Mouse (Mus musculus) stomach, embryonic 15.5 days (tissue): Measurements from ENCODE around the gene Tmem220. TPM values are rescaled to one million over a fixed set of nuclear protein-coding genes. Genes with fewer than 3 reads are reported as not detected.

ENCODE experiments used
- ATAC-seq: fragments of 200-750 bp; cut with Nextera tagmentation; 2 replicates; pipeline ENCODE4 v1.8.0; 2017; ENCODE audit warnings: low read depth, moderate number of reproducible peaks, moderate TSS enrichment; ENCODE audit not compliant: insufficient read depth, low FRiP score
- H3K27ac ChIP-seq: fragments of 300-500 bp; sonication (generic); 2 replicates; pipeline ENCODE4 v1.5.1; 2015; ENCODE audit warnings: mild to moderate bottlenecking, inconsistent platforms
- H3K27me3 ChIP-seq: fragments of 300-500 bp; sonication (generic); replicated peaks from 2 replicates; pipeline ENCODE4 v1.6.1; 2015; ENCODE audit warnings: inconsistent platforms
- H3K36me3 ChIP-seq: fragments of 300-500 bp; sonication (generic); 2 replicates; pipeline ENCODE4 v1.6.1; 2015; ENCODE audit warnings: inconsistent platforms
- H3K4me1 ChIP-seq: fragments of 300-500 bp; sonication (generic); 2 replicates; pipeline ENCODE4 v1.6.1; 2015; ENCODE audit warnings: inconsistent platforms
- H3K4me2 ChIP-seq: fragments of 300-500 bp; sonication (generic); 2 replicates; pipeline ENCODE4 v1.6.1; 2015; ENCODE audit warnings: mild to moderate bottlenecking, inconsistent platforms
- H3K4me3 ChIP-seq: fragments of 300-500 bp; sonication (generic); replicated peaks from 2 replicates; pipeline ENCODE4 v1.5.1; 2015; ENCODE audit warnings: inconsistent platforms
- H3K9ac ChIP-seq: fragments of 300-500 bp; sonication (generic); 2 replicates; pipeline ENCODE4 v1.6.1; 2015; ENCODE audit warnings: inconsistent platforms
- H3K9me3 ChIP-seq: fragments of 300-500 bp; sonication (generic); 2 replicates; pipeline ENCODE4 v1.6.1; 2016; ENCODE audit warnings: inconsistent platforms
- WGBS: fragments of 180-500 bp; shearing (Covaris S2); methylation state at CpG from one replicate; pipeline ENCODE4 v1.1.7; 2015; 5-methylcytosine and 5-hydroxymethylcytosine counted together
- polyA plus RNA-seq: library from polyadenylated mRNA; unstranded; fragments of >200 nt; fragmentation: Nextera tagmentation; extraction: Ambion mirVana; gene quantifications from 2 replicates; pipeline ENCODE4 v1.2.1, GENCODE M21; 2015

Gene Tmem220
- polyA plus RNA-seq: 1.7 and 2.5 TPM in 2 replicates

DNA sequence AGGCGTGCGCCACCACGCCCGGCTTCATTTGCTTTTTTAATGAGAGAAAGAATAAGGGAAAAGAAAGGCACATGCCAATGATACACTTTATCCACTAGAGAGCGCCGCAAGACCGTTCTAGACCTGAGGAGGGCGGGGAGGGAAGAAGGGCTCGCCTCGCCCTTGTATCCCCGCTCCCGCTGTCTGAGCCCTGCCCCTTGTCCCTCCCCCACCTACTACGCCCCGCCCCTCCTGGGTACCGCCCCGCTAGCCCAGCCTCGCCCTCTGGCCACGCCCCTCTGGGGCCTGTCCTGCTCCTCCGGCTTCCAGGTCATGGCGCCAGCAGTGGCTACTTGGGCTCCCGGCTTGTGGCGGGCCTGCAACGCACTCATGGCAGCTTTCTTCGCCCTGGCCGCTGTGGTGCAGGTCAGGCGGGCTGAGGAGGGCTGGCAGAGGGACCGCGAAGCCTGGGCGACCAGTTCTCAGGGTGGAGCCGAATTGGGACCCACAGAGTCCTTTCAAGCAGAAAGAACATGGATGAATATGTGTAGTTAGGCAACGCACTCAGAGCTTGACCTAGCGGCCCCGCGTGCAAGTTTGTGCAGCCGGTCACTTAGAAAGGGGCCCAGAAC lies at the start of gene Tmem220:
TSS of gene Tmem220 (plus strand) at position 288 of the 611 bp plus-strand sequence.
- Histone ChIP-seq H3K9ac (peak within 1 kb of the TSS; percentile 41; the same call in 1 of the 2 replicates), H3K36me3 (no peaks in the 10 kb centered on the region), H3K4me2 (peak within 1 kb of the TSS; percentile 87), H3K27me3 (no peaks in the 10 kb centered on the region), H3K27ac (no peak within 1 kb of the TSS), H3K4me1 (peaks cover 3% of the 10 kb centered on the region; the same call in 1 of the 2 replicates), H3K4me3 (peak within 1 kb of the TSS; percentile 60), H3K9me3 (no peaks in the 10 kb centered on the region)
- ATAC-seq: peak; percentile 99
- WGBS: 1% methylated on average over 31 of the region's 35 CpGs

DNA sequence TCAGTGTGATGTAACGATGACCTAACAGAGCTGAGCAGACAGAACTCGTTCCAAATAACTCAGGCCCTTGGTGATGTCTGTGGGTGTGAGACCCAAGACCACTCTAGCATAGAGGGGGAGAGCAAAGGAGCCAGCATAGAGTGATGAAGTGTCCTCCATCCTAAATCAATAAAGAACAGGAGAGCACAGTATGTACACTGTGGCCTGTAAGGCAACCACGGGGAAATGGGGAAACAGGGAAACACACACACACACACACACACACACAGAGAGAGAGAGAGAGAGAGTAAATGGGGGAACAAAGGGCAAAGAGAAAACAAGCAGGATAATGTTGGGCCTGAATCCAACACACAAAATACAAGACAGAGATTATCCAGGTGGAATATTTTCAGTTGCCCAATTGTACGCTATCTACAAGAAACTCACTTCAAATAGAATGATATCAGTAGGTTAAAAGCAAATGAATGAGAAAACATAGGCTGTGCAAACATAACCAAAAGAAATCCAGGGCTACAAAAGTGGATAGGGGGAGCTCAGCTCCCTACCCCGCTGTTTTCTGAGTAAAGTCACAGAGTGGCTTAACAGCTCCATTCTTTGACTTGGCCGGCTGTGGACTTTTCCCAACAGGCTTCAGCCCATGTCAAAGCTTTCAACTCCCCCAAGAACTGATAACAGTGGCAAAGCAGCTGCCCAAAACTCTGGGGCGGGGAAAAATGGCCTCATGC lies 49.2 kb upstream of the Tmem220 start:
- H3K27me3 ChIP-seq: no peaks in the 10 kb centered on the region
- no peak overlapping the region for H3K27ac ChIP-seq
- no peaks in the 10 kb centered on the region for H3K9me3 ChIP-seq
- H3K4me3 ChIP-seq: no peak overlapping the region
- ATAC-seq: peak; percentile 87
- H3K36me3 ChIP-seq: no peaks in the 10 kb centered on the region
- H3K9ac ChIP-seq: no peak overlapping the region
- 75% methylated on average over 7 of the region's 7 CpGs for WGBS
- H3K4me1 ChIP-seq: 0 out of 2 replicates have a peak, but pooled peaks cover 4% of the 10 kb centered on the region
- H3K4me2 ChIP-seq: no peak overlapping the region

DNA sequence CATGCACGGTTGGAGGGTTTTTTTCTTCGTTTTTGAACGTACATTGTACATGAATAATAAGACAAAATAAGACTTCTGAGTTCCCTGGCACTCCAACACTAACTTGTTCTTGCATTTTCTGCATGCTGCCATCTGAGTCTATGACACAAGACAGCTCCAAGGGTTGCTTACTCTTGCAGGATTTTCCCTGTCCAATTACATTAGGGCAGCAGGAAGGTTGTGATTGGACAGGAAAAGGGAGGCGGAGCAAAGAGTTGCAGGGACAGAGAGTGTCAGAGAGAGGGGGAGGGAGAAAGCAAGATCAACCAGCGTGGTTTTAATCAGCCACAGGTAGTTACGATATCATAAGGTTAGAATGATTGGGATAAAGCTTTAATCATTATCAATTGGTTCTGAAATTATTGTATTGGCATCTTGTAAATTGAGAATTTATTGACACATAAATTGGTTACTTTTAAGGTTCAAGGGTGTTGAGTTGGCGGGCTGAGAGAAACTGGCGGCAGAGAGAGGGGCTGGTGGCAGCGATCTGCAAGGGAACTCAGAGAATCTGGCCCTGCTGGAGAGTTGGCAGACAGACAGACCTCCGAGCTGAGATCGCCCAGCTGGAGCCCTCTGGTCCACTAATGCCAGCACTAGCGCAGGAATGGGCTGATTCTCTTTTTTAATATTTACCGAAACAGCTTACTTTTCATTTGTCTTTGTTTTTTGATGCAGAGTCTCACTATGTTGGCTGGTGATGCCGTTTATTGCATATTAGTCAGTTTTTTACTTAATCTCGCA lies 43.4 kb upstream of the Tmem220 start:
- Histone ChIP-seq H3K4me3 (no peak overlapping the region), H3K27me3 (no peaks in the 10 kb centered on the region), H3K4me2 (no peak overlapping the region), H3K4me1 (peaks cover 21% of the 10 kb centered on the region), H3K9ac (no peak overlapping the region), H3K36me3 (no peaks in the 10 kb centered on the region), H3K9me3 (no peaks in the 10 kb centered on the region), H3K27ac (no peak overlapping the region)
- ATAC-seq: no peak
- 69% methylated on average over 15 of the region's 15 CpGs for WGBS

DNA sequence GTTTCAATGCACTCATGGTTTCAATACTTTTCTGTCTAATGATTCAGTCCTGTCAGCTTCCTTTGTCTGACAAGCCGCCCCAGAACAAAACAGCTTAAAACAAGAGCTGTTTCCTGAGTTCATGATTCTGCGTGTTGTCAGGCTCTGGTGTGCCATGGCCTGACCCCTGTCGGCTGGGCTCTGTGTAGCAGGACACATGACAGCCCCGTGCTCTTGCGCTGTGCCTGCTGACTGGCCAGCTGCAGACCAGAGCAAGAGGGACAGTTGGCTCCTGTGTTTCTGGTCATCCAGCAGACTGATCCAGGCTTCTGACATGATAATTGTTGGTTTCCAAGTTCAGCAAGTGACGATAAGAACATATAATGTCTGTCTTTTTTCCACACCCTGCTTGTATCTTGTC lies 42.2 kb upstream of the Tmem220 start:
- no peak for ATAC-seq
- H3K36me3 ChIP-seq: no peaks in the 10 kb centered on the region

DNA sequence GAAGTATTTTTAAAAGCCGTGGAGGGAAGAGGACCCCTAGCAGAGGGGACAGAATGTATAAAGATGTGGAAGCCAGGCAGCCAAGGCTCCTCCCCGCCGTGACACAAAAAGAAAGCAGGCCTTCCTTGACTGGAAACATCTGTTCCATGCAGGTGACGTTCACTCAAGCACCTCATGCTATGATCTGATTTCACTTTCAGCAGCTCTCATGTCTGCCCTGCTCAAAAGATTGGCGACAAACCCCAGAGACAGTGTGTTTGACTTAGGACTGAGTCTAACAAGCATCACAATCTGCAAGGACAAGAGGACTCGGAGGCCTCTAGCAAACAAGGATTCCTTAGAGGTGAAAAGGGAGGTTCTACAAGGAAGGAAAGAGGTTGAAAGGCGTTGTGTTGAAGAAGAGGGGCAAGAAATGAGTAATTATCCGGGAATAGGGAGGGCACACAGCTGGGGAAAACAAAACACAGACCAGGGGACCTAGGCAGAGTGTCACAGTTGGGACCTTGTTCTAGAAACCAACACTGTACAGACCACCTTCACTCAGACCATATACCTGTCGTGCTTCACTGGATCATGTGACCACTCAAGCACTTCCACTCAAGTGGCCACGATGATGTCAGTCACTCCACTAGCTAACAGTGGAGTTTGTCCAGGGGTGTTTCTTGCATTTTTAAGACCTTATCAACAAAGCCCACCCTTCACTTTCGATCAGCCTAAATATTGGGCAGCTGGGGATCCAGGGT lies 41.4 kb upstream of the Tmem220 start:
- ATAC-seq: 0 out of 2 replicates have a peak, but pooled peaks have one; percentile 16
- H3K4me1 ChIP-seq: peaks cover 21% of the 10 kb centered on the region
- WGBS: 45% methylated on average over 11 of the region's 11 CpGs

More for the DNA sequence above, 42.2 kb upstream of the Tmem220 start:
- no peak overlapping the region for H3K4me2 ChIP-seq
- peaks cover 21% of the 10 kb centered on the region for H3K4me1 ChIP-seq
- H3K27ac ChIP-seq: peak overlapping the region; percentile 41
- H3K4me3 ChIP-seq: no peak overlapping the region
- H3K9me3 ChIP-seq: no peaks in the 10 kb centered on the region
- 29% methylated on average over 6 of the region's 6 CpGs for WGBS
- no peaks in the 10 kb centered on the region for H3K27me3 ChIP-seq
- no peak overlapping the region for H3K9ac ChIP-seq

DNA sequence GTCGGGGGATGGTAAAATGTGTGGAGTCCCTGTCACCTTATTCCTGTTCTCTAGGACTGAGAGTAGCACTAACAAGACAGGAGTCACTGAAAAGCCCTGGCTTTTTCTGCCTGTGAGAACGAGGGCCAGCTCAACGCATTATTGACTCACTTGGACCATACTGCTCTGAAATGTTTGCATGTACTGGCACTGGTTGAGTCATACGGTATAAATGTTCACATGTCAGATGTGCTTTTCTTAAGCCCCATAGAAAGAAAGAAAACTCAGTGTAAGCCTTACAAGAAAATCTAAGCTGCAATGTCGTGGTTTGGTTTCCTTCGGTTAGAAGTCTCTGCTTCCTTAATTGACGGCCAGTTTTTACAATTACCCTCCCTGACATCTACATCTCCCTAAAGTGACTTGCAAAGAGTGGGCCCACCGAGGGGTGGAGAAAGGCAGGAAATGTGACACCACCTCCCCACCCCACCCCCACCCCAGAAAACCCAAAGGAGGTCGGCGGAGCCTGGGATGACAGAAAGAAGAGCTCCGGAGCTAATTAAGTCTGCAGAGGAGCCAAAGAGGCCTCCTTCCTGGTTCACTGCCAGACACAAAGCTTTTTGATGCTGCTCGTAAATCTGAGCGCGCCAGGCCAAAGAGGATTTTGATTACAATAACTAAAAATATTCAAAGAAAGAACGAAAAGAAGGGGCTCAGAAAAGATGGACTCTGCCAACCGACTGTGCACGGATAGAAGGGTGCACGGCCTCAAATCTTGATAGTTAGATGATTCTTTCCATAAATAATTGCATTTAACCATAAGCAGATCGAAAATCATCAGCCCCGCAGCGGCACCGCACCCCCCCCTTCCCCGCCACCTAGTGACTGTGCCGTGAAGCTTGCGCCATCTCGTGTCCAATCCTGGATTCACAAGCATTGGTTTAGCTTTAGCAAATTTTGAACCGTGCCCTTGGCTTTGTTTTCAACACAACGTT lies 40.5 kb upstream of the Tmem220 start:
- no peaks in the 10 kb centered on the region for H3K36me3 ChIP-seq
- peak overlapping the region; percentile 81 for H3K27ac ChIP-seq
- no peak overlapping the region for H3K9ac ChIP-seq
- ATAC-seq: peak; percentile 54; the same call in 1 of the 2 replicates
- peak overlapping the region; percentile 72 for H3K4me2 ChIP-seq
- H3K4me3 ChIP-seq: peak overlapping the region; percentile 42
- 4% methylated on average over 28 of the region's 28 CpGs for WGBS
- H3K4me1 ChIP-seq: peaks cover 21% of the 10 kb centered on the region
- H3K9me3 ChIP-seq: no peaks in the 10 kb centered on the region
- no peaks in the 10 kb centered on the region for H3K27me3 ChIP-seq

More for the DNA sequence above, 41.4 kb upstream of the Tmem220 start:
- Histone ChIP-seq H3K27me3 (no peaks in the 10 kb centered on the region), H3K36me3 (no peaks in the 10 kb centered on the region), H3K27ac (peak overlapping the region; percentile 81), H3K9me3 (no peaks in the 10 kb centered on the region), H3K4me3 (no peak overlapping the region), H3K4me2 (peak overlapping the region; percentile 72; the same call in 1 of the 2 replicates), H3K9ac (no peak overlapping the region)

DNA sequence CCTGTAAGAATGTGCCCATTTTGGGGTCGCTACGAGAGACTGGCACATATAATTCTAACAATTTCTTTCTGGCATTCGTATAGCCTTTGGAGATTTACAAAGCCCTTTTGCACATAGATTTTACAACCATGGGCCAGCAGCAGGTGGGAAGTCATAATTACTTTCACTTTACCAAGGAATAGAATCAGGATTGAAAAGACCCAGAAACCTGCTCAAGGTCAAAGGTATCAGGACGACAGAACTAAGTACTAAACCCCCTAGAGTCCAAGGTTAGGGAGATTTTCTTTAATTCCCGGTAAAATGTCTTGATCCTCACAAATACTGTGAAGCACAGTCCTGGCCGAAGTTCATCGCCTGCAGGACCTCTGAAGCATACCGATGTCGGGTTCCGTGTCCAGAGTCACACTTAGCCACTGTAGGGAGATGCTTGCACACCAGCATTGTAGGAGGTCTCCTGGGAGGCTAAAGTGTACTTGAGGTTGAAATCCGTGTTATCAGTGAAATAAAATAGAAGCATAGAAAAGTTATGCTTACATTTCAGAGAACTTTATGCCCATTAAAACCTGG lies 39.7 kb upstream of the Tmem220 start:
- no peaks in the 10 kb centered on the region for H3K36me3 ChIP-seq
- H3K4me1 ChIP-seq: peaks cover 21% of the 10 kb centered on the region
- H3K4me3 ChIP-seq: peak overlapping the region; percentile 42
- H3K9me3 ChIP-seq: no peaks in the 10 kb centered on the region
- H3K27ac ChIP-seq: peak overlapping the region; percentile 81
- WGBS: 24% methylated on average over 11 of the region's 11 CpGs
- ATAC-seq: no peak
- H3K4me2 ChIP-seq: peak overlapping the region; percentile 72
- H3K27me3 ChIP-seq: no peaks in the 10 kb centered on the region
- H3K9ac ChIP-seq: peak overlapping the region; percentile 10; the same call in 1 of the 2 replicates

DNA sequence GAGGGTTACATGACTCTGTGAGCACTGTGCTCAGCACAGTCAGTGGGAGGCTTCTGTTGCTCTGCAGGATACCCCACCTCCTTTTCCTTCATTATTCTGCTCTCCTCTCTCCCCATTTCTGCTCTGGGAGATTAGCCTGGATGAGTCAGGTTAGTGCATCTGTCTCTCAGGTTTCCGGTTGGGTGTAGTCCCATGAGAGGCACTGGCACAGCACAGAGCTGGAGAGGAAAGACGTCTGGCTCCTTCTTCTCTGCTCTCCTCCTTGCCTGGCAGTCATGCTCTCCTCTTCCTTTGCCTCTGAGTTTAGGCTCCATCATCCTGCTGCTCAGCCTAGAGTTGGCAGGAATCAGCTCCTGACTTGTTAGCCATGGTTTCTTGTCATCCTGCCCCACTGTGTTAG lies 32.8 kb upstream of the Tmem220 start:
- Histone ChIP-seq H3K4me2 (no peak overlapping the region), H3K9me3 (no peaks in the 10 kb centered on the region), H3K36me3 (no peaks in the 10 kb centered on the region), H3K27ac (no peak overlapping the region), H3K27me3 (no peaks in the 10 kb centered on the region), H3K4me3 (no peak overlapping the region), H3K4me1 (no peaks in the 10 kb centered on the region), H3K9ac (no peak overlapping the region)
- WGBS: 77% methylated on average over 2 of the region's 2 CpGs
- ATAC-seq: no peak

DNA sequence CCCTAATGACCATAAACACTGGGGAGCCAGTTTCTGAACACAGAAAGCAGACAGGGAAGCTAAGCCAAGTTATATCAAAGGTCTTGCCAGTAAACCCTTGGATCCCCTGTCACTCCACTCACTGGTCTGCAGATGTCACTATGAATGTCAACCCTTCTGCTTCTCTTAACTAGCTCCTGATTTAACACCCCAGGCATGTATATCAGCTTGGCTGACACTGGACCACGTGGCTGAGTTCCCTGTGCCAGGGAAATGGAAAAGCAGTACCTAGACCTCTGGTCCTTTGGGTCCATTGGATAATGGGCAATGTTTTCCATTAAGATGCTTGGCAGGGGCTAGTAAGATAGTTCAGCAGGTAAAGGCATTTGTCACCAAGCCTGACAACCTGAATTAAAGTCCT lies 31.3 kb upstream of the Tmem220 start:
- Histone ChIP-seq H3K27ac (no peak overlapping the region), H3K4me1 (no peaks in the 10 kb centered on the region), H3K27me3 (no peaks in the 10 kb centered on the region), H3K9ac (no peak overlapping the region), H3K4me2 (no peak overlapping the region), H3K4me3 (no peak overlapping the region), H3K9me3 (no peaks in the 10 kb centered on the region), H3K36me3 (no peaks in the 10 kb centered on the region)
- no peak for ATAC-seq
- WGBS: 45% methylated on average over 1 of the region's 1 CpGs

DNA sequence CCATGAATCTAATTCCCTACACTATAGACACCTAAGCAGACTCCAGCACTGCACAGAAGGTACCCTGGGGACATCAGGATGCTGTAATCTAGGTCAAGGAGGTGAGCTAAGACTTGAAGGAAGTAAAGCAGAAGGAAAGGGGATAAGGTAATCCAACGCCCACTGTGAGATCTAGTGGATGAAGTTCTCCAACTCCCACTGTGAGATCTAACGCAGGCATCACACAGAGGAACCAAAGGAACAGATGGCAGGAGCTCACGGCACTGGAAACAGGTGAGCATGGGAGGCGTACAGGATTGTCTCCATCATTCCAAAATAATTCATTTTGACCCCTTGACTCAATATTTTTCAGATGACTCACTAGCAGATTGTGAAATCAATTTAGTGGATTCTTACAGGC lies 28.5 kb upstream of the Tmem220 start:
- H3K27me3 ChIP-seq: no peaks in the 10 kb centered on the region
- 76% methylated on average over 4 of the region's 4 CpGs for WGBS
- H3K36me3 ChIP-seq: no peaks in the 10 kb centered on the region
- no peak overlapping the region for H3K27ac ChIP-seq
- H3K9me3 ChIP-seq: no peaks in the 10 kb centered on the region
- no peak overlapping the region for H3K4me2 ChIP-seq
- H3K4me1 ChIP-seq: no peaks in the 10 kb centered on the region
- H3K9ac ChIP-seq: no peak overlapping the region
- ATAC-seq: no peak
- no peak overlapping the region for H3K4me3 ChIP-seq
